Mouse (Mus musculus) intestine, embryonic 15.5 days (tissue): ENCODE data around the gene Rarg. TPM values are rescaled to one million over a fixed set of nuclear protein-coding genes. Genes with fewer than 3 reads are reported as not detected.

Experiments used
- ATAC-seq: fragments of 200-750 bp; cut with Nextera tagmentation; 2 replicates; pipeline ENCODE4 v1.8.0; 2017; ENCODE audit warnings: moderate TSS enrichment, moderate library complexity
- H3K27ac ChIP-seq: fragments of 300-500 bp; sonication (generic); 2 replicates; pipeline ENCODE4 v1.5.1; 2015; ENCODE audit warnings: mild to moderate bottlenecking, inconsistent platforms
- H3K27me3 ChIP-seq: fragments of 300-500 bp; sonication (generic); replicated peaks from 2 replicates; pipeline ENCODE4 v1.6.1; 2015; ENCODE audit warnings: inconsistent platforms
- H3K36me3 ChIP-seq: fragments of 300-500 bp; sonication (generic); 2 replicates; pipeline ENCODE4 v1.6.1; 2015; ENCODE audit warnings: inconsistent platforms
- H3K4me1 ChIP-seq: fragments of 300-500 bp; sonication (generic); replicated peaks from 2 replicates; pipeline ENCODE4 v1.6.1; 2015; ENCODE audit warnings: inconsistent platforms
- H3K4me2 ChIP-seq: fragments of 300-500 bp; sonication (generic); replicated peaks from 2 replicates; pipeline ENCODE4 v1.6.1; 2015; ENCODE audit warnings: mild to moderate bottlenecking, inconsistent platforms
- H3K4me3 ChIP-seq: fragments of 300-500 bp; sonication (generic); replicated peaks from 2 replicates; pipeline ENCODE4 v1.5.1; 2015; ENCODE audit warnings: inconsistent platforms
- H3K9ac ChIP-seq: fragments of 300-500 bp; sonication (generic); 2 replicates; pipeline ENCODE4 v1.6.1; 2015; ENCODE audit warnings: inconsistent platforms
- H3K9me3 ChIP-seq: fragments of 300-500 bp; sonication (generic); 2 replicates; pipeline ENCODE4 v1.6.1; 2016; ENCODE audit warnings: inconsistent platforms
- WGBS: fragments of 180-500 bp; shearing (Covaris S2); methylation state at CpG from one replicate; pipeline ENCODE4 v1.1.7; 2015; 5-methylcytosine and 5-hydroxymethylcytosine counted together
- polyA plus RNA-seq: library from polyadenylated mRNA; unstranded; fragments of >200 nt; fragmentation: Nextera tagmentation; extraction: Ambion mirVana; gene quantifications from 2 replicates; pipeline ENCODE4 v1.2.1, GENCODE M21; 2015

Gene Rarg
- polyA plus RNA-seq, 1 experiment from 2014 or later: 16.5 TPM

DNA sequence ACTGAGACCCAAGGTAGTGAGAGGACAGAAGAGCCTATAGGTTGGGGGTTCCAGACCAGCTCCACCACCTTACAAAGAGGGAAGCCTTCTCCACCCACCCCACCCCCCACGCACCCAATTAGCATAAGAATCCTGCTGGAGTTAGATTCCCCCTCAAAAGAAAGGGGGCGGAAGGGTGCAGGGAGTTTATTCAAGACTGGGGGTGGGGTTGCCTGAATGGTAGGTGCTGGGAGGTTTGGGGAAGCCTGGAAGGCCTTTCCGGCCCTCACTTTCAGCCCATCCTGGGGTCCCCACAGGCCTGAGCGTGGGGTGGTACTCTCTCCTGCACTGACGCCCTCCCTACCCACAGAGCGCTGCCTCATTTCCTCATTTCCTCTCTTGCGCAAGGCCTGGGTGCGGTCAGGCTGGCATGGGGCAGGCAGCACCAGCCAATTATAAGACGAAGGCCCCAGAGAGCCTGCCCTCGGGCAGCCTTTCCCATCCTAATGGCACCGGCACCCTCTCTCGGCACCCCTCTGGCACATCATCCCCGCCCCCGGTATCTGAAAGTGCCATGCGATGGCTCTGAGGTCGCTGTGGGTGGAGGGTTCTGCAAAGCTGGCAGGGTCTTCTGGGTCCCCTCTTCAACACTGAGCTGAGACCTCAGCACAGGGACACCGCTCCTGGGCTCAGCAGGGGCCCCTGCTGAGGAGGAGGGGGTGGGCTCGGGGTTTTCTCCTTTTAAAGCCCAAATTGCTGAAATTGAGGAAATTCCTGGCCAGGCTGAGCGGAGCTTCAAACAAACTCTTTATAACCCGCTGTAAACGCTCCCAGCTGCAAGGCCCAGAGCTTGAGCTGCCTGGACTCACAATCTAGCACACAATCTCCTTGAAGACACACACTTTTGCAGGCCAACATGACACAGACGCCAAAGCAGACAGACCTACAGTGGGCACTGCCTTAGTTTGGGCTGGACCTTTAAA lies 13.8 kb downstream of the Rarg start:
- Histone ChIP-seq H3K9ac (peak overlapping the region; percentile 15), H3K27ac (peak overlapping the region; percentile 78), H3K4me1 (peaks cover 44% of the 10 kb centered on the region), H3K4me2 (peak overlapping the region; percentile 96), H3K36me3 (no peaks in the 10 kb centered on the region), H3K27me3 (no peaks in the 10 kb centered on the region), H3K9me3 (no peaks in the 10 kb centered on the region), H3K4me3 (peak overlapping the region; percentile 53)
- 20% methylated on average over 22 of the region's 22 CpGs for WGBS
- ATAC-seq: peak; percentile 39

DNA sequence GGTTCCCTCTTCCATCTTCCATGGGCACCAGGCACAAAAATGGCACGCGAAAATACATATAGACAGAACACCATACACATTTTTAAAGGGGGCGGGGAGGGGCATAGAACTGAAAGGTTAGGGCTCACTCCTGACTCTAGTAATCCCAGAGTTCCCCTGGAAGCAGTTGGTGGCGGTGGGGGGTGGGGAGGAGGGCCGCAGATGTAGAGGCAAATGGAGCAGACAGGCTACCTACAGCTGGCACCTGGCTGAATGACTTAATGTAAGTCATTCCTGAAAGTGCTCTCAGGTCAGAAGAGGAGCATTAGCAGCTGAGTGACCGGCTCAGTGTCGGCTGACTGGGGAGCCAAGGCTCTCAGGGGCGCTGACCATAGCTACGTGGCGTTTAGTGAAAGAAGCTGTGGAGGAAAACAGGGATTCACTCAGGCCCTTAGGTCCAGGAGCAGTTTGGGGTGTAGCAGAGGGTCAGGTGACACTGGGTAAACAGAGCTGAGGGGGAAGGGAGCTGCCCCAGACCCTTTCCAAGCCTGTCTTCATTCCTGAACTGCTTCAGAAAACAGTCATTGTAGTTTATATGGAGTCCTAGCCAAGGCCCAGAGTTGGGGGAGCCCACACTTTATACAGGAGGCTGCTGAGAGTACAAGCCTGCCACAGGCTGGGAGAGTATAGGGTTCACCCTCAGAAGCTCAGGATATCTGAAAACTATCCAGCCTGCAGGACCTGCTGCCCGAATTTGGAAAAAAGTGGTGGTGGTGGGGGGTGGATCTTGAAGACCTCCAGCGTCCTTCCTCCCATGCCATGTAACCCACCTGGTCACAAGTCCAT lies 14.7 kb downstream of the Rarg start:
- H3K9ac ChIP-seq: peak overlapping the region; percentile 15; the same call in 1 of the 2 replicates
- H3K4me2 ChIP-seq: peak overlapping the region; percentile 96
- peak overlapping the region; percentile 78 for H3K27ac ChIP-seq
- H3K4me1 ChIP-seq: peaks cover 38% of the 10 kb centered on the region
- no peaks in the 10 kb centered on the region for H3K9me3 ChIP-seq
- 0 out of 2 replicates have a peak overlapping the region, but pooled peaks have one; percentile 53 for H3K4me3 ChIP-seq
- no peaks in the 10 kb centered on the region for H3K36me3 ChIP-seq
- no peak for ATAC-seq
- no peaks in the 10 kb centered on the region for H3K27me3 ChIP-seq
- WGBS: 44% methylated on average over 12 of the region's 12 CpGs

GRCm38 (mm10) chr15:102240607-102241006 lies 16.7 kb downstream of the Rarg start:
- no peak for ATAC-seq
- H3K36me3 ChIP-seq: no peaks in the 10 kb centered on the region
- no peak overlapping the region for H3K4me3 ChIP-seq
- no peak overlapping the region for H3K27ac ChIP-seq
- no peak overlapping the region for H3K9ac ChIP-seq
- no peaks in the 10 kb centered on the region for H3K27me3 ChIP-seq
- 87% methylated on average over 4 of the region's 4 CpGs for whole genome bisulfite sequencing
- no peaks in the 10 kb centered on the region for H3K9me3 ChIP-seq
- H3K4me1 ChIP-seq: peaks cover 43% of the 10 kb centered on the region
- no peak overlapping the region for H3K4me2 ChIP-seq

DNA sequence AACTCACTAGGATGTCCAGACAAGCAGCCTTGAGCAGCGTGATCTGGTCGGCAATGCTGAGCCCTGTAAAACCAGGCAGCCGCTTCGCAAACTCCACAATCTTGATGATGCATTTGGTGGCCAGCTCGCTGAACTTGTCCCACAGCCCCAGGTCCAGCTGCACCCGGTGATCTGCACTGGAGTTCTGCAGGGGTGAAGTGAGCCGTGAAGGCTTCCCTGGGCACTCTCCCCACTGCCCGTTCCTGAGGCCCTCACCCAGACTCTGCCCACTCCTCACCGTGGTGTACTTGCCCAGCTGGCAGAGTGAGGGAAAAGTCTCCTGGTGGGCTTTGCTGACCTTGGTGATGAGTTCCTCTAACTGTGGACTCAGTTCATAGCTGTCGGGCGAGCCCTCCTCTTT lies 17.5 kb downstream of the Rarg start:
- 76% methylated on average over 11 of the region's 11 CpGs for WGBS
- peaks cover 43% of the 10 kb centered on the region for H3K4me1 ChIP-seq
- no peaks in the 10 kb centered on the region for H3K36me3 ChIP-seq
- no peak overlapping the region for H3K4me3 ChIP-seq
- no peaks in the 10 kb centered on the region for H3K27me3 ChIP-seq
- H3K4me2 ChIP-seq: no peak overlapping the region
- no peak overlapping the region for H3K27ac ChIP-seq
- ATAC-seq: no peak
- no peaks in the 10 kb centered on the region for H3K9me3 ChIP-seq
- H3K9ac ChIP-seq: no peak overlapping the region

- Histone ChIP-seq H3K27me3 (no peaks in the 10 kb centered on the region), H3K4me3 (no peak overlapping the region), H3K4me2 (no peak overlapping the region; the same call in 1 of the 2 replicates), H3K36me3 (no peaks in the 10 kb centered on the region), H3K27ac (no peak overlapping the region), H3K4me1 (peaks cover 42% of the 10 kb centered on the region), H3K9me3 (no peaks in the 10 kb centered on the region), H3K9ac (no peak overlapping the region; the same call in 1 of the 2 replicates)
- 13% methylated on average over 9 of the region's 9 CpGs for WGBS
- ATAC-seq: 0 out of 2 replicates have a peak, but pooled peaks have one; percentile 23
Observed at GRCm38 (mm10) chr15:102239260-102239590, 18.1 kb downstream of the Rarg start.

DNA sequence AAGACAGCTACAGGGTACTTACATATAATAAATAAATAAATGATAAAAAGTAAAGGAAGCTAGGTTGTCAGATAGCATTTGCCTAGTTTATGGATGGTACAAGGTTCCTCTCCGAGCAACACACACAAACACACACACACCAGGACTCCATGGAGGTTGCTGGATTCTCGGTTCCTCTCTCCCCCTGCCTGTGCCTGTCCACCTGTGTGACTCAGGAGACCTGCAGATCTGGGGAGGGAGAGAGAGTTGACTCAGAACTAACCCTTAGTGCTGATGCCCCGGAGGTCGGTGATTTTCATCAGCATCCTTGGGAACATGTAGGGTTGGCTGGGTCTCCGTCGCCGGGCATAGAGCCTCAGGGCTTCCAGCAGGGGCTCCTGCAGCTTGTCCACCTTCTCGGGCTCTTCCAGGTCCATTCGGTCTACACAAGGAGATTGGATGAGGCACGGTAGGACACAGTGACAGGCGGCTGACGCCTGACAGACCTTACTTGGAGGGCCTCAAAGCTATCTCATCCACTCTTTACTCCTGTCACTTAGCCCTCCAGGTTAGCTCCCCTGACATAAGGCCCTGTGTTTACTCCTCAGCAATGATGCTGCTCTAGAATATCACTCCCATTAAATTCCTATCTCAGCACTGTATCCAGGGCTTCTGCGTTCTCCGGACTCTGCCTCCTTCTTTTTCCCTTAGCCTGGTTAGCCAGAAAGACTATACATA lies 18.6 kb downstream of the Rarg start:
- Histone ChIP-seq H3K36me3 (no peaks in the 10 kb centered on the region), H3K4me2 (no peak overlapping the region), H3K4me3 (no peak overlapping the region), H3K9me3 (no peaks in the 10 kb centered on the region), H3K27ac (no peak overlapping the region), H3K9ac (no peak overlapping the region; the same call in 1 of the 2 replicates), H3K27me3 (no peaks in the 10 kb centered on the region), H3K4me1 (peaks cover 42% of the 10 kb centered on the region)
- WGBS: 85% methylated on average over 14 of the region's 14 CpGs
- ATAC-seq: no peak

- Histone ChIP-seq H3K27me3 (no peaks in the 10 kb centered on the region), H3K4me2 (peak overlapping the region; percentile 43), H3K4me1 (peaks cover 37% of the 10 kb centered on the region), H3K4me3 (peak overlapping the region; percentile 21), H3K36me3 (no peaks in the 10 kb centered on the region), H3K9me3 (no peaks in the 10 kb centered on the region), H3K9ac (peak overlapping the region; percentile 32), H3K27ac (peak overlapping the region; percentile 76)
- peak; percentile 84 for ATAC-seq
- WGBS: 21% methylated on average over 21 of the region's 21 CpGs
Observed at GRCm38 (mm10) chr15:102235371-102236027, 21.8 kb downstream of the Rarg start.

GRCm38 (mm10) chr15:102233896-102234295 lies 23.4 kb downstream of the Rarg start:
- Histone ChIP-seq H3K4me2 (no peak overlapping the region), H3K27ac (0 out of 2 replicates have a peak overlapping the region, but pooled peaks have one; percentile 76), H3K9ac (no peak overlapping the region), H3K9me3 (no peaks in the 10 kb centered on the region), H3K4me3 (no peak overlapping the region), H3K36me3 (no peaks in the 10 kb centered on the region), H3K27me3 (no peaks in the 10 kb centered on the region), H3K4me1 (peaks cover 34% of the 10 kb centered on the region)
- 4% methylated on average over 2 of the region's 2 CpGs for WGBS
- ATAC-seq: no peak

DNA sequence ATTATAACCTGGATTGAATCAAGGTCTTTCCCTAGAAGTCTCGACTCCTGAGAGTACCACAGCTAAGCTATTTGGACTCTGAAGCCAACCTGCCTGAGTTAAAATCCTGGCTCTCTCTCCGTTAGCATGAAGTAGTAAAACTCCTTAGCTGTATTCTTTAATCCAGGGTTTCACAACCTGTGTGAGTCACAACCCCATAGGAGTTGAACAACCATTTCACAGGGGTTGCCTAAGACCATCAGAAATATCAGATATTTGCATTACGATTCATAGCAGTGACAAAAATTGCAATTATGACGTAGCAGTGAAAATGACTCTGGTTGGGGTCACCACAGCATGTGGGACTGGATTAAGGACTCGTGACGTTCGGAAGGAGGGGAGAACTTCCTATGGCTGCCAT lies 24.6 kb downstream of the Rarg start:
- 83% methylated on average over 7 of the region's 7 CpGs for WGBS

DNA sequence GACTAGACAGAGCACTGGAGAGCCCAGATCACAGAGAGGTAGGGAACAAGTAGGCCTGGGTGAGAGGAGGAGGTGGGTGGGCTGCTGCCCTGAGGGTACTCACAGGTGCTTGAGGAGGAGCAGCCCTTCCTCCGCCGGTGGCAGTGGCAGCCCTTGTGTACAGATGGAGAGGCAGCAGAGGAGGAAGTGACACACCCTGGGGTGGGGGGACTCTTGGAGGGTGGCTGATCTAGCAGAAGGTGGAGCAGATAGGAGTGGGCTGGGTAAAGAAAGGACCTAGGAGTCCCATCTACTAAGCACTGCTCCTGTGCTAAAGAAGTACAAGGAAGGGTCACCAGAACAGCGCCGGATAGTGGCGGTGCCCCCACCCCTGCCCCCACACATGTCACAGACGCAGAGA lies 25.6 kb downstream of the Rarg start, which contains the start of gene Itgb7:
Gene Itgb7, minus strand, starts transcription at position 197 of the 400 bp plus-strand sequence.
- ATAC-seq: peak; percentile 25; the same call in 1 of the 2 replicates
- H3K27ac ChIP-seq: no peak within 1 kb of the TSS

More for the DNA sequence above, 24.6 kb downstream of the Rarg start:
- Histone ChIP-seq H3K27ac (no peak overlapping the region), H3K4me2 (no peak overlapping the region), H3K4me3 (no peak overlapping the region), H3K4me1 (peaks cover 34% of the 10 kb centered on the region), H3K9me3 (no peaks in the 10 kb centered on the region), H3K36me3 (no peaks in the 10 kb centered on the region), H3K9ac (no peak overlapping the region), H3K27me3 (no peaks in the 10 kb centered on the region)
- ATAC-seq: no peak

More for the DNA sequence above, 25.6 kb downstream of the Rarg start, which contains the start of gene Itgb7:
- no peaks in the 10 kb centered on the region for H3K36me3 ChIP-seq
- WGBS: 32% methylated on average over 6 of the region's 6 CpGs
- H3K4me1 ChIP-seq: peaks cover 34% of the 10 kb centered on the region
- H3K27me3 ChIP-seq: no peaks in the 10 kb centered on the region
- no peaks in the 10 kb centered on the region for H3K9me3 ChIP-seq
- H3K4me2 ChIP-seq: peak within 1 kb of the TSS; percentile 35
- H3K4me3 ChIP-seq: no peak within 1 kb of the TSS
- H3K9ac ChIP-seq: no peak within 1 kb of the TSS
